Mouse (Mus musculus): ENCODE data around the gene Fam163a.
A peak's percentile ranks its signal among the peaks of the same experiment; 100 is the strongest.
"Not testable (repeated sequence)": the region's sequence is repeated elsewhere in the genome, so short reads cannot be mapped to it uniquely, and the experiment has no call there.

Fam163a gene

DNA sequence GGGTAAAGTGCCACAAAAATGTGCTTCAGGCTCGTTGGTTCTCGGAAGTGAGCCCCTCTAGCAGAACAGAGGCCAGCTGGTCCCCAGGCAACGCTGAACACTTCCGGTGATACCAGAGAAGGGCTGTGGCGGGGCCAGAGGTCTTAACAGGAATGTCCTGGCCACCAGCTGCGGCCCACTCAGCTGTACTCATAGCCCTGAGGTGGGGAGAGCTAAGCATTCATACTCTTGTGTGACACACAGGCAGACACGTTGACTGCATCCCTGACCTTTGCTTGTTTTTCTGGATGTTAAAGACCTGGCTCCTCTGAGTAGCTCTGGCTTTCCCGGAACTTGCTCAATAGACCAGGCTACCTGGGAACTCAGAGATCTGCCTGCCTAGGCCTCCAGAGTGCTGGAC is 130.3 kb downstream of the Fam163a start:
- no peak for DNase-seq

GRCm38 (mm10) chr1:156073169-156073821 is 131.5 kb downstream of the Fam163a start:
- DNase-seq = no peak

DNA sequence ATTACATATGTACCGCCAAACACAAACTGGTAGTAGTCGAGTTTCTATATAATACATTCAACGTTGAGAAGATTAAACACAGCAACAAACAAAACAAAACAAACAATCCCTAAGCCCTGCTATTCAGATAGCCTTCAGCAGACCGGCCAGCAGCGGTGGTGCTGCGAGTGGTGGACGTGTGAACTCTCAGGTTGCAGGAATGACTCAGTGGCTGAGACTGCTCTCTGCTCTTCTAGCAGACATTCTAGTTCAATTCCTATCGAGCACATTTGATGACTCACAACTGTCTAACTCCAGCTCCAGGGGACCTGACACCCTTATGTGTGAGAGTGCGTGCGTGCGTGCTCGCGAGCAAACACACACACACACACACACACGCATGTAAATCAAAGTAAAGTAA is 134.7 kb downstream of the Fam163a start:
- no peak for DNase-seq

GRCm38 (mm10) chr1:156066133-156066532 is 138.7 kb downstream of the Fam163a start:
- DNase-seq = no peak

- DNase-seq = no peak
Observed at GRCm38 (mm10) chr1:156062193-156062592, 142.6 kb downstream of the Fam163a start.

GRCm38 (mm10) chr1:156058207-156058606 is 146.6 kb downstream of the Fam163a start:
- DNase-seq = no peak

DNA sequence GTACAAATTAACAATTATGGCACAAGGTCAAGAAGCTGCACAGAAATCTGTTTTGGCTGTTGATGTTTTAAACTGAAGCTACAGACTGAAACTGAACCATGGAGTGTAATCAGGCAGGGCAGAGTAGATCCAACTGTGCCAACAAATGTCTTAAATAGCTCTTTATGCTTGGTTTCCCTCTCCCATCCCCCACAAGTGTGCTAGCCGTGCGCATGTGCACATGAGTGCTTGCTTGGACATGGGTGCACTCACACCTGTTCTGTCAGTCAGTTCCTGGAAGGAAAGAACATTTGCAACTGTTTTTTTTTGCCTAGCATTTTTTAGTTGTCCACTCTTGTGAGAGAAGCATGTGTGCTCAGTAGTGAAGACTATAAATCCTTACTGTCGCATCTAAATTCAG is 158.1 kb downstream of the Fam163a start:
- no peak for DNase-seq

- no peak for DNase-seq
Observed at GRCm38 (mm10) chr1:156044211-156044611, 160.6 kb downstream of the Fam163a start.

DNA sequence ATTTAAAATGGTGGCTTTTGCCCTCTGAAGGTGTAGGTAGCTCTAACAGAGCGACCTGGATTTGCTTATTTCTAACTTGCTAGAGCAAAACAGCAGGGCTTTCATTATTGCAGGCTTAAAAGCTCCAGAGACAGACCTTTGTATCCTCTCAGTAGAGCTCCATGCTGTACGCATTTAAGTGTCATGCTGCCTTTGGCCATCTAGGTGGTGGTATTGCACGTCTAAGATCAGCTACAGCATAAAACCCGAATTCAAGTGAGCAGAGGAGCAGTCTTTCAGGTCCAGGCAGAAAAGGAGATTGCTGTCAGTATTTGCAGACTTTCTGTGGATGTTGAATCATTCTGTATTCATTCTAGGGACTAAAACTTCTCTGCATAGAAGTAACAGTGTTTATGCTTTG is 161.8 kb downstream of the Fam163a start:
- peak; percentile 26 for DNase-seq

- DNase-seq = no peak
Observed at GRCm38 (mm10) chr1:156042481-156042880, 162.3 kb downstream of the Fam163a start.

DNA sequence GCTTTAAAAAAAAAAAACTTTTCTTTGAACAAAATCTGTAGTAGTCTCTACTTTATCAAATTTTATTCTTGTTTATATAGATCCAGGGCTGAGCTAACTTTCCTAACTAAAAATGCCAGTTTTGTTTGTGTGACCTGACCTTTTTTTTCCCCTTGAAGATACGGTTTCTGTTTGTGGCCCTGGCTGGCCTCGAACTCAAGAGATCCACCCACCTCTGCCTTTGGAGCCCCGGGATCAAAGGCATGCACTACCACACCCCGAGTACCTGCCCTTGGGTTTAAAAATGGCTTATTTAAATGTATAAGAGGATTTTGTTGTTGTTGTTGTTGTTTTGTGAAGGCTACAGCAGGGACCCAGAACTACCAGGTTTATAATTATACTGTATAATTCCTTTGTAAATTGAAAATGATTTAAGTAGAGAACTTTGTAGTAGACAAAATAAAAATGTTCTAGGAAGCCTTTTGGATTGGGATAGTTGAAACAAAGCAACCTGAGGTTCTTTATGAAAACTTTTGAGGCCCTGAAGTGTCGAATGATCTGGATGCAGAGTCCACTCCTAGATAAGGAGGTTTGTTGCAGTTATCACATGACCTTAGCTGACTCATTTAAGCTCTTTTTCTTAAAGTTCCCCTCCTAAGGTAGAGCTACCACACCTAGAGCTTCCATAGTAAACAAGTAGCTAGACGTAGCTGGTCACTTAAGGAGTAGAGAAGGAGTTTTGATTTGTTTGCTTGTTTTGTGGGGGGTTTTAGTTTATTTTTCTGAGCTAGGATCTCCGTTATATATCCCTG is 163.2 kb downstream of the Fam163a start:
- DNase-seq = no peak

- DNase-seq = peak; percentile 91
Observed at GRCm38 (mm10) chr1:156040731-156041401, 164.0 kb downstream of the Fam163a start.

DNA sequence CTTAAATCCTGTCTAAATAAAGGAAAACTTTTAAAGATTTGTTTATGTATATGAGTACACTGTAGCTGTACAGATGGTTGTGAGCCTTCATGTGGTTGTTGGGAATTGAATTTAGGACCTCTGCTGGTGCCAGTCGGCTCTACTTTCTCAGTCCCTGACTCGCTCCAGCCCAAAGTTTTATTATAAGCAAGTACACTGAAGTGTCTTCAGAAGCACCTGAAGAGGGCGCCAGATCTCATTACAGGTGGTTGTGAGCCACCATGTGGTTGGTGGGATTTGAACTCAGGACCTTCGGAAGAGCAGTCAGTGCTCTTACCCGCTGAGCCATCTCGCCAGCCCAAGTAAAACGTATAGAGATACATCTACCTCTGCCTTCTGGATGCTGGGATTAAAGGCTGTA is 164.8 kb downstream of the Fam163a start:
- DNase-seq = not testable (repeated sequence)

- DNase-seq = no peak
Observed at GRCm38 (mm10) chr1:156037144-156037583, 167.7 kb downstream of the Fam163a start.

DNA sequence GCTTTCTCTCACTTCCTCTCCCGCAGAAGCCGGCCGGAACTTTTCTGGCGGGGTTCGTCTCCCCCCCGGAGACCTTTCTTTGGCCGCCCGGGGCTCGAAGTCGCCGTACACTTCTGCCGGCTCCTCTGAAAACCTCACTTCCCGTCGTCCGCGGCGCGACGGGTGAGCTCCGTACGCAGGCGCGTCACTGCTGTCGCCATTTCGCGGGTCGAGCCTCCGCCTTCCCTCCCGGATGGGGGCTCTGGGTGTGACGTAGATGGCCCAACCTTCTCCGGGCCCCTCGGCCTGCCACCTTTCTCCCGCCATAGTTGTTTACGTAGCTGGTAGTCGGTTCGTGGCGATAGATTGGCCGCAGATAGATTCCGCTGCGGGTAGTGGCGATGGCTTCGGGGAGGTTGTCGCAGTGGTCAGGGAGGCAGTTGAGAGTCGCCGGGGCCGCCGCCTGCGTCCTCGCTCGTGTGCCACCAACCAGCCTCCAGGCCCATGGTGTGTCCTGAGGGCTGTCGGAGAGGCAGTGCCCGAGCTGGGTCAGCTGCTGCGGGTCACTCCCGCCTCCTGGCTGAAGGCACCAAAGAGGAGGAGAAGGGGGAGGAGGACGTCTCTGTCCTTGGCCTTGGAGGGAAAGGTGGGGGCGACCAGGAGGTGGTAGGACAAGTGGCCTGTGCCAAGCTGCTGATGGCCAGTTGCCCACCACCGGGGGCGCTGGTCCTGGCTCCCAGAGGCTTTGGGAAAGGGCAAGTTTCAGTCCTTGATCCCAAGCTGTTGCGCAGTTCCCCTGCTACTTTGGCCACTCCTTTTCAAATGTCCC is 168.7 kb downstream of the Fam163a start, which contains the start of gene Tor1aip1:
Gene Tor1aip1, minus strand, starts transcription at position 551 of the 808 bp plus-strand sequence.
- DNase-seq = peak; percentile 97

GRCm38 (mm10) chr1:156035269-156035929 is 169.4 kb downstream of the Fam163a start, which contains the start of gene Tor1aip2:
TSS of gene Tor1aip2 (plus strand) at chr1:156035403.
- DNase-seq = peak; percentile 72

GRCm38 (mm10) chr1:156034661-156035060 is 170.2 kb downstream of the Fam163a start:
- DNase-seq = no peak

GRCm38 (mm10) chr1:156033921-156034320 is 170.9 kb downstream of the Fam163a start:
- no peak for DNase-seq

DNA sequence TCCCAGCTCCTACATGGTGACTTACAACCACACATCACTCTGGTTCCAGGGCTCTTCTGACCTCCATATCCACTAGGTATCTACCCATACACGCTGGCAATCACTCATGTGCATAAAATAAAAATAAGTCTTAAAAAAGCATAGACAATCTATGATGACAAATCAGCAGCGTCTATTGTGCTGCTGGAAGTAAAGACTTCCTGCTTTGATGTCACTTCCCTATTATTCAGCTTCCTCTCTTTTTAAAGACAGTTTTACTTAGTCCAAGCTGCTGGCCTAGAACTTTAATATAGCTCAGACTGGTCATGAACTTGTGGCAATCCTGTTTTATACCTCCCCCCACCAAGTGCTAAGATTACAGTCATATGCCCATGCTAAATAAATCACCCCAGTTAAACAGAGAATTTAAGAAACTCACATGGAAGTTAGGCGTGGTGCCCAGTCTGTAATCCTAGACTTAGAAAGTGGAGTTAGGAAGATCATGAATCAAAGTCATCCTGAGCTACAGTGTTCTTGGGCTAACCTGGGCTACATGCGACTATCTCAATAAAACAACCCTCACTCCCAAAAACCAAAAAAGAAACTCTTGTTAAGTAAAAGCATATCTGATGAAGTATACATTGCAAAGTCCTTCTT is 176.4 kb downstream of the Fam163a start:
- DNase-seq = no peak

DNA sequence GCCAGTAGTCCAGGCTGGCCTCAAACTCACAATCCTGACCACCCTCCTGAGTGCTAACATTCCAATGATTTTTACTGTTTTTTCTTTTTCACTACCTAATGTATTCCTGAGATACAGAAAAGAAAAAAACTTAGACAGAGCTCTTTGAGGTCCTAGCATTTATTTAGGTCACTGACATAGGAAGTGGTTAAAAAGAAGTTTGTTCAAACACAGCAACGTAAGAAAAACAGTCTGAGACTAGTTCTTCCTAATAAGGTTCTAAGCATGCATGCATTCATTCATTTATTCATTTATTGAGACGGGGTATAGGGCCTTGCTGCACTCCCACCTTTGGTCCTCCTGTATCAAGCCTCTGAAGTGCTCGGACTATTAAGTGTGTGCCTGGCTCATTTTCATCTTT is 177.0 kb downstream of the Fam163a start:
- no peak for DNase-seq
